Mouse (Mus musculus): ENCODE measurements around the gene Tprg. TPM values are rescaled to one million over a fixed set of nuclear protein-coding genes. Genes with fewer than 3 reads are reported as not detected.

Tprg gene
- polyA plus RNA-seq, 1 experiment, result not detected

DNA sequence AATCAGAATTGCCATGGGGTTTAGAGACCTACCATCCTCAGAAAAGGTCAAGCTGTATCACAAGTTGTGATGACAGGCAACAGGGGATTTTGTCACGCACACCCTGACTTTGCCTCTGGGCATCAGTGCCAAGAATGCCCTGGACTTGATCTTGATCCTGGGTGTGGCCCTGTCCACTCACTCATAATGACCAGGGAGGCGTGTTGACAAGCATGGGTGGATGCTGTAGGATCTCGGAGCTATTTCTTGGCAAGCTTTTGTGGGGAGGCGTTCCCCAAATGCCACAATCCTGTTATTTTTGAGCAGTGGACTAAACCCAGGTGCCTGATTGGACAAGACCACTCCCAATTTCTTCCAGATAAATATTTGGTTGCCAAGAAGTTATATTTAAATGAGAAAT lies 87.5 kb downstream of the Tprg start:
- H3K4me3 ChIP-seq (ENCODE audit: insufficient read depth, low read depth, low read length), result no peak overlapping the region

DNA sequence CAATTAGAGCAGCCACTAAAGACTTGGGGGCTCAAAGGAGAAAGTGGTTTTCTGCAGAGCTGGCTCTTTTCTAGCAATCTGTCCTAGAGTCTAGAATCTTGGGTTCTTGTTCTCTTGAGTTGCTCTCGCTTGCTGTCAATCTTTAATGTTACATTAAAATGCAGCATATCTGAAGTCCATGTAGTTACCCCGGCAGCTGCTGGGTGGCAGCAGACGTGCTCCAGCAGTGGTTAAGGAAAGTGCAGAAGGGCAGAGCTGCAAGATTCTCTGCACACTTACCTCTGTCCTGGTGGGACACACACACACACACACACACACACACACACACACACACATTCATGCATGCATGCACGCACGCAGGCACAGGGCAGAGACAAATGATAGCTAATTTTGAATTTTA lies 88.2 kb downstream of the Tprg start:
- Histone ChIP-seq H3K4me1 (ENCODE audit: control insufficient read depth, insufficient read depth, low read length) (no peaks in the 10 kb centered on the region), H3K27ac (ENCODE audit: insufficient read depth, low read depth, low read length) (no peak overlapping the region), H3K4me3 (ENCODE audit: insufficient read depth, low read depth, low read length) (no peak overlapping the region)
- TF ChIP-seq CTCF (IDR thresholded peaks at IDR 0.05; ENCODE audit: insufficient read depth, low read depth, low read length) (peak; percentile 22; the same call in 1 of the 2 replicates), POLR2A (IDR thresholded peaks at IDR 0.05; ENCODE audit: insufficient read depth, low read depth, low read length) (no peak)
- 73% methylated on average over 5 of the region's 5 CpGs for WGBS

More for the DNA sequence above, 87.5 kb downstream of the Tprg start:
- no peak overlapping the region for H3K27ac ChIP-seq (ENCODE audit: insufficient read depth, low read depth, low read length)
- TF ChIP-seq CTCF (IDR thresholded peaks at IDR 0.05; ENCODE audit: insufficient read depth, low read depth, low read length) (no peak), POLR2A (IDR thresholded peaks at IDR 0.05; ENCODE audit: insufficient read depth, low read depth, low read length) (no peak)
- 78% methylated on average over 4 of the region's 4 CpGs for WGBS
- H3K4me1 ChIP-seq (ENCODE audit: control insufficient read depth, insufficient read depth, low read length), result no peaks in the 10 kb centered on the region

GRCm38 (mm10) chr16:25376720-25377373 lies 90.2 kb downstream of the Tprg start:
- H3K4me3 ChIP-seq (ENCODE audit: insufficient read depth, low read depth, low read length), result no peak overlapping the region
- no peaks in the 10 kb centered on the region for H3K4me1 ChIP-seq (ENCODE audit: control insufficient read depth, insufficient read depth, low read length)
- 37% methylated on average over 14 of the region's 14 CpGs for WGBS
- TF ChIP-seq CTCF (IDR thresholded peaks at IDR 0.05; ENCODE audit: insufficient read depth, low read depth, low read length) (0 out of 2 replicates have a peak, but pooled peaks have one; percentile 39), POLR2A (IDR thresholded peaks at IDR 0.05; ENCODE audit: insufficient read depth, low read depth, low read length) (no peak)
- no peak overlapping the region for H3K27ac ChIP-seq (ENCODE audit: insufficient read depth, low read depth, low read length)

DNA sequence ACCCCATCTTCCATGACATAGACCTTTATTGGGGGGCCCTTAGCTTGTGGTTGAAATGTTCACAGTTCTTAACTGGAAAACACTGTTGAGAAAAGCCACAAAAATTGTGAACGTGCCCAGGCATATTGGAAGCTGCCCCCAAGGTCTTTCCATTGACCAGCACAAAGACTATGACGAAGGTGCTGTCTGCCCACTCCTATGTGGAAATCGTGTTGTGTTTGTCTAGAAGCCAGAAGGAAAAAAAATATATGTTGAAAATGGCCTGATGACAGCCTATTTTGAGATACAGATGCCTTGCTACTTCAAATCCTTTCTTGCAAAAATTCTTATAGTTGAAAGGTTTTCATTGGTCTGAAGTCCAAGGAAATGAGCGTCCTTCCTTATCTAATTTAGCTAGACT lies 91.1 kb downstream of the Tprg start:
- H3K4me1 ChIP-seq (ENCODE audit: control insufficient read depth, insufficient read depth, low read length), result no peaks in the 10 kb centered on the region
- no peak overlapping the region for H3K27ac ChIP-seq (ENCODE audit: insufficient read depth, low read depth, low read length)
- TF ChIP-seq CTCF (IDR thresholded peaks at IDR 0.05; ENCODE audit: insufficient read depth, low read depth, low read length), result no peak
- TF ChIP-seq POLR2A (IDR thresholded peaks at IDR 0.05; ENCODE audit: insufficient read depth, low read depth, low read length), result no peak
- 95% methylated on average over 4 of the region's 4 CpGs for WGBS
- no peak overlapping the region for H3K4me3 ChIP-seq (ENCODE audit: insufficient read depth, low read depth, low read length)

GRCm38 (mm10) chr16:25385498-25386192 lies 99.0 kb downstream of the Tprg start:
- no peak for TF ChIP-seq POLR2A (IDR thresholded peaks at IDR 0.05; ENCODE audit: insufficient read depth, low read depth, low read length)
- no peak for TF ChIP-seq CTCF (IDR thresholded peaks at IDR 0.05; ENCODE audit: insufficient read depth, low read depth, low read length)
- 71% methylated on average over 6 of the region's 6 CpGs for WGBS
- H3K4me3 ChIP-seq (ENCODE audit: insufficient read depth, low read depth, low read length), result no peak overlapping the region
- no peak overlapping the region for H3K27ac ChIP-seq (ENCODE audit: insufficient read depth, low read depth, low read length)
- H3K4me1 ChIP-seq (ENCODE audit: control insufficient read depth, insufficient read depth, low read length), result no peaks in the 10 kb centered on the region

DNA sequence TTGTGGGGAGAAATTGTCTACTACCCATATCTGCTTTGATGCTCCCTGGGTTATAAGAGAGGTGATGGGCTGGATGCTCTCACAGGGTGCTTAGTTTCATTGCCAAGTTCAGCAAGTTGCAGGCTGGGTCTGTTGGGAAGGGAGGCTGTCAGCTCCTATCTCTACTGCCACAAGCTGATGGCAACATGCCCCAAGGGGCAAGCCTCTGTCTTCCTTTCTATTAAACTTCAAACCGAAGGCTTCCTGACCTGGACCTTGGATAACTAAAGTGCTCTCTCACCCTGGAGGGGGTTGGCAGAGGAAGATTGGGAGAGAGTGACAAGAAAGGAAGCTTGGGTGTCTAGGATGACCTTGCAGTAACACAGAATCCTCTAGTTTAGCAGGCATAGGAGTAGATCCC lies 108.1 kb downstream of the Tprg start:
- WGBS, result 97% methylated on average over 1 of the region's 1 CpGs
- Histone ChIP-seq H3K27ac (ENCODE audit: insufficient read depth, low read depth, low read length) (no peak overlapping the region), H3K4me3 (ENCODE audit: insufficient read depth, low read depth, low read length) (no peak overlapping the region), H3K4me1 (ENCODE audit: control insufficient read depth, insufficient read depth, low read length) (no peaks in the 10 kb centered on the region)
- TF ChIP-seq CTCF (IDR thresholded peaks at IDR 0.05; ENCODE audit: insufficient read depth, low read depth, low read length), result no peak
- TF ChIP-seq POLR2A (IDR thresholded peaks at IDR 0.05; ENCODE audit: insufficient read depth, low read depth, low read length), result no peak

GRCm38 (mm10) chr16:25404156-25404555 lies 117.5 kb downstream of the Tprg start:
- H3K4me3 ChIP-seq (ENCODE audit: insufficient read depth, low read depth, low read length), result no peak overlapping the region
- WGBS, result 53% methylated on average over 6 of the region's 6 CpGs

GRCm38 (mm10) chr16:25407204-25407886 lies 120.7 kb downstream of the Tprg start:
- TF ChIP-seq POLR2A (IDR thresholded peaks at IDR 0.05; ENCODE audit: insufficient read depth, low read depth, low read length) (no peak), CTCF (IDR thresholded peaks at IDR 0.05; ENCODE audit: insufficient read depth, low read depth, low read length) (no peak)
- no peak overlapping the region for H3K4me3 ChIP-seq (ENCODE audit: insufficient read depth, low read depth, low read length)
- H3K27ac ChIP-seq (ENCODE audit: insufficient read depth, low read depth, low read length), result peak overlapping the region; percentile 46
- 30% methylated on average over 8 of the region's 8 CpGs for WGBS
- peaks cover 8% of the 10 kb centered on the region for H3K4me1 ChIP-seq (ENCODE audit: control insufficient read depth, insufficient read depth, low read length)

More at GRCm38 (mm10) chr16:25404156-25404555, 117.5 kb downstream of the Tprg start:
- Histone ChIP-seq H3K4me1 (ENCODE audit: control insufficient read depth, insufficient read depth, low read length) (peaks cover 10% of the 10 kb centered on the region), H3K27ac (ENCODE audit: insufficient read depth, low read depth, low read length) (no peak overlapping the region)
- no peak for TF ChIP-seq POLR2A (IDR thresholded peaks at IDR 0.05; ENCODE audit: insufficient read depth, low read depth, low read length)
- TF ChIP-seq CTCF (IDR thresholded peaks at IDR 0.05; ENCODE audit: insufficient read depth, low read depth, low read length), result no peak

DNA sequence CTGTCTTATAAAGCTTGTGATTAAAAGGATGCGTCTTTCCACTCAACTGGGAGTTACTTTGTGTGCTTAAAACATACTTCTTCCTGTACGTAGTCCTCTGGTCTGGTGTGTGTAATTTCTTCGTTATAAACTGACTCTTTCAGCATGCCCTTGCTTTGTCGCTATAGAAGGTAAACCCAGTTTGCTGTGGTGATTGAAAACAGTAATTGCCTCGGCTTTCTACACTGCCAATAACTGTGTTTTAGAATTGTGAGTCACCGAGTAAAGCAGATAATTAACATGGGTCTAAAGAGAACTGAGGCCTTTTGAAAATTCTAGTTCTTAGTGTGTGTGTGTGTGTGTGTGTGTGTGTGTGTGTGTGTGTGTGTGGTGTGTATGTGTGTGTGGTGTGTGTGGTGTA lies 121.4 kb downstream of the Tprg start:
- TF ChIP-seq POLR2A (IDR thresholded peaks at IDR 0.05; ENCODE audit: insufficient read depth, low read depth, low read length), result no peak
- TF ChIP-seq CTCF (IDR thresholded peaks at IDR 0.05; ENCODE audit: insufficient read depth, low read depth, low read length), result no peak
- Histone ChIP-seq H3K4me3 (ENCODE audit: insufficient read depth, low read depth, low read length) (no peak overlapping the region), H3K27ac (ENCODE audit: insufficient read depth, low read depth, low read length) (0 out of 2 replicates have a peak overlapping the region, but pooled peaks have one; percentile 42), H3K4me1 (ENCODE audit: control insufficient read depth, insufficient read depth, low read length) (peaks cover 8% of the 10 kb centered on the region)
- WGBS, result 34% methylated on average over 6 of the region's 6 CpGs
